Mouse (Mus musculus): ENCODE measurements at regions not wholly inside any gene's neighbourhood (a gene's known extent, or its start where the extent isn't known, plus 50 kb on each side); places are given as distances from the start of the nearest gene placed in this dataset.
"Not testable (repeated sequence)": the region's sequence is repeated elsewhere in the genome, so short reads cannot be mapped to it uniquely, and the experiment has no call there.

- peak; percentile 19 for DNase-seq
These were observed 55.3 kb downstream of the Spin2c start for GRCm38 (mm10) chrX:153887285-153887684.

GRCm38 (mm10) chrX:153927996-153928395 is 84.4 kb downstream of the Samt1 start:
- no peak for DNase-seq

- DNase-seq, result peak; percentile 74
These were observed 79.9 kb downstream of the Samt1 start for GRCm38 (mm10) chrX:153932586-153932985.

GRCm38 (mm10) chrX:153936111-153936510 is 76.3 kb downstream of the Samt1 start:
- no peak for DNase-seq

GRCm38 (mm10) chrX:153937346-153937745 is 75.1 kb downstream of the Samt1 start:
- DNase-seq, result no peak

GRCm38 (mm10) chrX:153940089-153940488 is 72.4 kb downstream of the Samt1 start:
- no peak for DNase-seq

GRCm38 (mm10) chrX:153941130-153941529 is 71.3 kb downstream of the Samt1 start:
- not testable (repeated sequence) for DNase-seq
